Mouse (Mus musculus) hindbrain, embryonic 14.5 days (tissue): Measurements from ENCODE around the gene Shc2. TPM values are rescaled to one million over a fixed set of nuclear protein-coding genes. Genes with fewer than 3 reads are reported as not detected.

Source experiments
- ATAC-seq: fragments of 200-750 bp; cut with Nextera tagmentation; 2 replicates; pipeline ENCODE4 v1.8.0; 2017; ENCODE audit warnings: moderate number of reproducible peaks, mild to moderate bottlenecking, moderate TSS enrichment, moderate library complexity; ENCODE audit not compliant: low FRiP score
- DNase-seq: peaks from one replicate; pipeline ENCODE4 v3.0.0-alpha.2; 2015; ENCODE audit warnings: low spot score
- H3K27ac ChIP-seq: fragments of 300-500 bp; sonication (generic); 2 replicates; pipeline ENCODE4 v1.5.1; 2014; ENCODE audit warnings: mild to moderate bottlenecking, moderate library complexity
- H3K27me3 ChIP-seq: fragments of 300-500 bp; sonication (generic); 2 replicates; pipeline ENCODE4 v1.6.1; 2014; ENCODE audit warnings: mild to moderate bottlenecking, low read length, mixed read lengths; ENCODE audit not compliant: control insufficient read depth, insufficient read depth
- H3K36me3 ChIP-seq: fragments of 300-500 bp; sonication (generic); replicated peaks from 2 replicates; pipeline ENCODE4 v1.6.1; 2014; ENCODE audit not compliant: control insufficient read depth, insufficient read depth
- H3K4me1 ChIP-seq: fragments of 300-500 bp; sonication (generic); replicated peaks from 2 replicates; pipeline ENCODE4 v1.6.1; 2014; ENCODE audit warnings: antibody characterized with exemption, low read length, mixed read lengths; ENCODE audit not compliant: control insufficient read depth, insufficient read depth
- H3K4me2 ChIP-seq: fragments of 300-500 bp; sonication (generic); replicated peaks from 2 replicates; pipeline ENCODE4 v1.6.1; 2014; ENCODE audit warnings: mild to moderate bottlenecking, moderate library complexity
- H3K4me3 ChIP-seq: fragments of 300-500 bp; sonication (generic); replicated peaks from 2 replicates; pipeline ENCODE4 v1.5.1; 2014; ENCODE audit warnings: mild to moderate bottlenecking, low read length
- H3K9ac ChIP-seq: fragments of 300-500 bp; sonication (generic); 2 replicates; pipeline ENCODE4 v1.6.1; 2014
- H3K9me3 ChIP-seq: fragments of 300-500 bp; sonication (generic); 2 replicates; pipeline ENCODE4 v1.6.1; 2016; ENCODE audit warnings: low read length; ENCODE audit not compliant: control insufficient read depth
- WGBS: fragments of 180-500 bp; shearing (Covaris S2); extraction: QIAGEN DNeasy Blood & Tissue Kit; methylation state at CpG from one replicate; pipeline ENCODE4 v1.1.7; 2014; 5-methylcytosine and 5-hydroxymethylcytosine counted together
- polyA plus RNA-seq: library from polyadenylated mRNA; unstranded; fragments of >200 nt; fragmentation: Nextera tagmentation; extraction: Ambion mirVana; gene quantifications from 2 replicates; pipeline ENCODE4 v1.2.1, GENCODE M21; 2014

Gene Shc2
- 19.8 and 20.8 TPM in 2 replicates for polyA plus RNA-seq

DNA sequence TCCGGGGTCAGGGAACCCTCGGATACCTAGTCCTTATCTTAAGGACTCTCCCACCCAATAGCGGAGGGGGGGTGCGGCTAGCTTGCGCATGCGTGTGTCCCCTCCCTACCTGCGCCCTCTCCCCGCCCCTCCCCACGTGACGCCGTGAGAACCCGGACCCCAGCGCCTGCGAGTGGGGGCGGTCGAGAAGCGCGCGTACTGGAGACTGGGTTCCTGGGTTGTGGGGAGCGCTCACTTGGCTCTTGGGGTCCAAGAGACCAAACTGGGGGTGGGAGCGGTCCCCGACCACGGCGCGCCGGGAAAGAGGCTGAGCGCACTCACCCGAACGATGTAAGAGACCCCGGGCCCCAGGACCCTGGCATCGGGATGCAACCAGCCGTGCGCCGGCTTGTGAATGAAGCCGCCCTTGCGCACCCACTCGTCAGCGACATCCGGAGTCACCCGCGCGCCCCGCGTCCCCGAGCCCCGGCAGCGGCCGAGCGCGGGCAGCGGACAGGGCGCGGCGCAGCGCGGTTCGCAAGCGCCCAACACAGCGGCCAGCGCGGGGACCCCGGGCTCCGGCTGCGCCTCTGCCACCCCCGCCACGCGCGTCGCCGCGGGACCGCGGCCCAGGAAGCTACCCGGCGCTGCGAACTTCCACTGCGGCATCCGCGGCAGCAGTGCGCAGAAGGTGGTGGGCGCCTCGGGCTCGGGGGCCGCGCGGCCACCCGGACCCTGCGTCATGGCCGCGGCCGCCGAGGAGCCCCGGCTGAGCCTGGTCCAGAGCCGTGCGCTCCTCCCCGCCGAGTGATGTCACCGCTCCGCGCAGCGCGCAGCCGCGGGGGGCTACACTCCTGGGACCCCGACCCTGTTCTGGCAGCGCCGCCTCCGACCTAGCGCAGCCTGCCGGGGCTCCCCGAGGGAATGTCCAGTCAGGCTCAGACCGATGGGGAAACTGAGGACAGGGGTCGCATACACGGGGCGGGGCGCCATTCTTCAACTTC, at the start of gene Shc2:
TSS of gene Shc2 (minus strand) at position 791 of the 983 bp plus-strand sequence.
- peak within 1 kb of the TSS; percentile 97 for H3K9ac ChIP-seq
- WGBS, result under 1% methylated on average over 102 of the region's 116 CpGs
- DNase-seq, result peak; percentile 84
- H3K4me2 ChIP-seq, result peak within 1 kb of the TSS; percentile 85
- H3K27me3 ChIP-seq, result no peaks in the 10 kb centered on the region
- H3K9me3 ChIP-seq, result no peaks in the 10 kb centered on the region
- H3K27ac ChIP-seq, result peak within 1 kb of the TSS; percentile 95
- ATAC-seq, result peak; percentile 85
- H3K4me1 ChIP-seq, result peaks cover 10% of the 10 kb centered on the region
- H3K4me3 ChIP-seq, result peak within 1 kb of the TSS; percentile 88
- no peaks in the 10 kb centered on the region for H3K36me3 ChIP-seq

GRCm38 (mm10) chr10:79687513-79687912, 49.8 kb upstream of the Shc2 start:
- Histone ChIP-seq H3K27ac (no peak overlapping the region), H3K9ac (no peak overlapping the region), H3K9me3 (peaks cover 4% of the 10 kb centered on the region; the same call in 1 of the 2 replicates), H3K4me3 (no peak overlapping the region), H3K4me2 (no peak overlapping the region), H3K36me3 (peaks cover 50% of the 10 kb centered on the region), H3K27me3 (no peaks in the 10 kb centered on the region), H3K4me1 (peaks cover 12% of the 10 kb centered on the region)
- ATAC-seq (no peak), DNase-seq (no peak)
- 94% methylated on average over 6 of the region's 6 CpGs for WGBS

DNA sequence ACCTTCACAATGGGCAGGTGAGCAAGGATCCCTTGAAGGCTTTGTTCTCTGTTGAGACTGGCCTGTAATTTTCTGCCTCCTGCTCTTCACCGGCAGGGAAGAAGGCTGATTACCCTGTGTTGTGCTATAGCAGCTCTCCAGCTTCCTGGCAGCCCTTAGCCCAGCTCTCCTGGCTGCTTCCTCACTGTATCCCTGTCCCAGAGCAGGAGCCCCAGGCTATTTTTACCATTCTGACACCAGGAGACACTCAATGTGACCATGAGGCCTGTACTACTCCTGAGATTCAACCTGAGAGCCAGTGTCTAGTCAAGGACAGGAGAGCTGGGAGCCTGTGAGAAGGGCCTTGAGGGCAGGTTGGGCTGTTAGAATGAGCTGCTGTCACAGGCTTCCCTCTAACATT, 49.0 kb upstream of the Shc2 start:
- no peak overlapping the region for H3K9ac ChIP-seq
- ATAC-seq, result no peak
- no peaks in the 10 kb centered on the region for H3K27me3 ChIP-seq
- H3K27ac ChIP-seq, result no peak overlapping the region
- no peaks in the 10 kb centered on the region for H3K9me3 ChIP-seq
- 95% methylated on average over 1 of the region's 1 CpGs for WGBS
- H3K4me3 ChIP-seq, result no peak overlapping the region
- DNase-seq, result no peak
- H3K4me1 ChIP-seq, result peaks cover 12% of the 10 kb centered on the region
- peaks cover 50% of the 10 kb centered on the region for H3K36me3 ChIP-seq
- H3K4me2 ChIP-seq, result no peak overlapping the region

- Histone ChIP-seq H3K4me3 (no peak overlapping the region), H3K4me2 (no peak overlapping the region), H3K27ac (no peak overlapping the region), H3K9me3 (no peaks in the 10 kb centered on the region), H3K9ac (no peak overlapping the region), H3K36me3 (peaks cover 50% of the 10 kb centered on the region), H3K27me3 (no peaks in the 10 kb centered on the region), H3K4me1 (peaks cover 12% of the 10 kb centered on the region)
- WGBS, result 82% methylated on average over 2 of the region's 2 CpGs
- ATAC-seq (no peak), DNase-seq (no peak)
Measured at GRCm38 (mm10) chr10:79686219-79686618, 48.5 kb upstream of the Shc2 start.

DNA sequence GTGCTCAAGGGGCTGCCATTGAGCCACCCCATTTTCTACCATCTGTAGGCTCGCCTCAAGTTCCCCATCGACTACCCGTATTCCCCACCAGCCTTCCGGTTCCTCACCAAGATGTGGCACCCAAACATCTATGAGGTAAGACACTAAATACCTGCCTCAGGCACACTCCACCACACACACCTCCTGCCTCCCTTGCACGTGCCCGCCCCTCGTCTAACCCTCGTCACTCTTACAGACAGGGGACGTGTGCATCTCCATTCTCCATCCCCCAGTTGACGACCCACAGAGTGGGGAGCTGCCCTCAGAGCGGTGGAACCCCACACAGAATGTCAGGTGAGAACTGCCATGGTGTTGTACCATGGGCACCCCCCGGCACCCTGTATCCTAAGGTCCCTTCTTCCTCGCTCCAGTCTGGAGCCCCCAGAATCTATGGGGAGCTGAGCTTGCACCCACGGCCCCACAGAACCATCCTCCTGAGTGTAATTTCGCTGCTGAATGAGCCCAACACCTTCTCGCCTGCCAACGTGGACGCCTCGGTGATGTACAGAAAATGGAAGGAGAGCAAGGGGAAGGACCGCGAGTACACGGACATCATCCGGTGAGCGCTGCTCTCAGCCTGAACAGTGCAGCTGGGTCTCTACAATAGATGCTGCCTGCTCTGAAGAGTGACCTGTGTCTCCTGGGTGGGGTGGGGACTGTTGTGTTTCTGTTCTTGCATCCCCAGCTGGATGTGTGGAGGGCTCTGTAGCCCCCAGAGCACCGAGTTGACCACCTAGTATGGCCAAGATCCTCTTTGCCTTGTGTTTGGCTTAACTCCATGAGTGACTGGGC, 47.3 kb upstream of the Shc2 start:
- Histone ChIP-seq H3K27me3 (no peaks in the 10 kb centered on the region), H3K9ac (no peak overlapping the region), H3K4me1 (peaks cover 18% of the 10 kb centered on the region), H3K36me3 (peaks cover 50% of the 10 kb centered on the region), H3K4me3 (no peak overlapping the region), H3K27ac (no peak overlapping the region), H3K9me3 (no peaks in the 10 kb centered on the region), H3K4me2 (no peak overlapping the region)
- ATAC-seq (no peak), DNase-seq (no peak)
- 97% methylated on average over 25 of the region's 25 CpGs for WGBS

GRCm38 (mm10) chr10:79683726-79684640, 46.3 kb upstream of the Shc2 start:
- Histone ChIP-seq H3K36me3 (peaks cover 46% of the 10 kb centered on the region), H3K4me1 (peaks cover 18% of the 10 kb centered on the region), H3K9ac (peak overlapping the region; percentile 86; the same call in 1 of the 2 replicates), H3K27ac (no peak overlapping the region), H3K9me3 (no peaks in the 10 kb centered on the region), H3K27me3 (no peaks in the 10 kb centered on the region), H3K4me2 (peak overlapping the region; percentile 94), H3K4me3 (peak overlapping the region; percentile 83)
- DNase-seq (no peak), ATAC-seq (no peak)
- 93% methylated on average over 6 of the region's 6 CpGs for WGBS

GRCm38 (mm10) chr10:79682916-79683582, 45.3 kb upstream of the Shc2 start:
- peak overlapping the region; percentile 83 for H3K4me3 ChIP-seq
- no peaks in the 10 kb centered on the region for H3K9me3 ChIP-seq
- peak overlapping the region; percentile 94 for H3K4me2 ChIP-seq
- WGBS, result 9% methylated on average over 10 of the region's 10 CpGs
- peak overlapping the region; percentile 86 for H3K9ac ChIP-seq
- no peaks in the 10 kb centered on the region for H3K27me3 ChIP-seq
- ATAC-seq (no peak), DNase-seq (no peak)
- H3K36me3 ChIP-seq, result peaks cover 37% of the 10 kb centered on the region
- H3K27ac ChIP-seq, result peak overlapping the region; percentile 85; the same call in 1 of the 2 replicates
- H3K4me1 ChIP-seq, result peaks cover 18% of the 10 kb centered on the region

DNA sequence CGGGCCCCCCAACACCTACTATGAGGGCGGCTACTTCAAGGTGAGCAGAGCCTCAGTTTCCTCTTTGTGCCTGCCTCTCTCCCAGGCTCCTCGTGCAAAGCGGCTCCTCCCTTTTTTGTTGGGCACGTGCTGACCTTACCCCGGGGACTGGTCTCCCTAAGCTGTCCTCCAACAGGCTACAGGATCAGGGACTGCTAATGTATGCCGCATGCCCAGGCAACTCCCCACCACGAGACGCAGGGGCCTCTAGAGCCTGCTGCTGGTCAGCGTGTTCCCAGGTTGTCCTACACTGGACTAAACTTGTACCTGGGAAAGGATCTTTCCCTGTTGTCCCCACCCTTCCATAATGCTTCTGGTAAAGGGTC, 44.8 kb upstream of the Shc2 start:
- H3K4me1 ChIP-seq, result peaks cover 18% of the 10 kb centered on the region
- H3K9ac ChIP-seq, result peak overlapping the region; percentile 86
- no peak for DNase-seq
- peak overlapping the region; percentile 85 for H3K27ac ChIP-seq
- H3K36me3 ChIP-seq, result peaks cover 32% of the 10 kb centered on the region
- peak; percentile 7; the same call in 1 of the 2 replicates for ATAC-seq
- H3K27me3 ChIP-seq, result no peaks in the 10 kb centered on the region
- no peaks in the 10 kb centered on the region for H3K9me3 ChIP-seq
- H3K4me2 ChIP-seq, result peak overlapping the region; percentile 94
- peak overlapping the region; percentile 83 for H3K4me3 ChIP-seq
- WGBS, result 0% methylated on average over 10 of the region's 10 CpGs
